Mouse (Mus musculus) small intestine, adult 2 months (tissue): ENCODE measurements at regions not wholly inside any gene's neighbourhood (a gene's known extent, or its start where the extent isn't known, plus 50 kb on each side); places are given as distances from the start of the nearest gene placed in this dataset.
"Not testable (repeated sequence)": the region's sequence is repeated elsewhere in the genome, so short reads cannot be mapped to it uniquely, and the experiment has no call there.

ENCODE experiments used
- H3K27ac ChIP-seq: fragments of 200-500 bp; 2 replicates; pipeline ENCODE4 v1.5.1; 2012; ENCODE audit warnings: low read depth, low read length, control low read depth, inconsistent platforms; ENCODE audit not compliant: insufficient read depth
- H3K27me3 ChIP-seq: fragments of 200-500 bp; 2 replicates; pipeline ENCODE4 v1.6.1; 2012; ENCODE audit warnings: mild to moderate bottlenecking, moderate library complexity, low read length, inconsistent platforms; ENCODE audit not compliant: control insufficient read depth, insufficient read depth
- H3K36me3 ChIP-seq: fragments of 200-500 bp; 2 replicates; pipeline ENCODE4 v1.6.1; 2012; ENCODE audit warnings: mild to moderate bottlenecking, low read length, control low read depth, inconsistent platforms; ENCODE audit not compliant: control insufficient read depth, insufficient read depth
- H3K4me1 ChIP-seq: fragments of 200-500 bp; 2 replicates; pipeline ENCODE4 v1.6.1; 2012; ENCODE audit warnings: low read length, inconsistent platforms, mixed read lengths; ENCODE audit not compliant: control insufficient read depth, insufficient read depth, insufficient read length
- H3K4me3 ChIP-seq: fragments of 200-500 bp; 2 replicates; pipeline ENCODE4 v1.5.1; 2012; ENCODE audit warnings: low read depth, mild to moderate bottlenecking, control low read depth, inconsistent platforms, low read length, moderate library complexity
- CTCF ChIP-seq: fragments of 200-500 bp; IDR thresholded peaks from 2 replicates; pipeline ENCODE4 v1.5.1; 2012; ENCODE audit warnings: low read depth, mild to moderate bottlenecking, control low read depth, inconsistent platforms, low read length, moderate library complexity, mixed read lengths; ENCODE audit not compliant: insufficient replicate concordance, insufficient read length; ENCODE audit errors: extremely low read depth
- POLR2A ChIP-seq: fragments of 200-500 bp; IDR thresholded peaks from 2 replicates; pipeline ENCODE4 v1.6.1; 2012; ENCODE audit warnings: low read depth, mild to moderate bottlenecking, control low read depth, inconsistent platforms, low read length, moderate library complexity
- WGBS: fragments of 180-500 bp; shearing (Covaris S2); methylation state at CpG from one replicate; pipeline ENCODE4 v1.1.7; 2018; 5-methylcytosine and 5-hydroxymethylcytosine counted together

DNA sequence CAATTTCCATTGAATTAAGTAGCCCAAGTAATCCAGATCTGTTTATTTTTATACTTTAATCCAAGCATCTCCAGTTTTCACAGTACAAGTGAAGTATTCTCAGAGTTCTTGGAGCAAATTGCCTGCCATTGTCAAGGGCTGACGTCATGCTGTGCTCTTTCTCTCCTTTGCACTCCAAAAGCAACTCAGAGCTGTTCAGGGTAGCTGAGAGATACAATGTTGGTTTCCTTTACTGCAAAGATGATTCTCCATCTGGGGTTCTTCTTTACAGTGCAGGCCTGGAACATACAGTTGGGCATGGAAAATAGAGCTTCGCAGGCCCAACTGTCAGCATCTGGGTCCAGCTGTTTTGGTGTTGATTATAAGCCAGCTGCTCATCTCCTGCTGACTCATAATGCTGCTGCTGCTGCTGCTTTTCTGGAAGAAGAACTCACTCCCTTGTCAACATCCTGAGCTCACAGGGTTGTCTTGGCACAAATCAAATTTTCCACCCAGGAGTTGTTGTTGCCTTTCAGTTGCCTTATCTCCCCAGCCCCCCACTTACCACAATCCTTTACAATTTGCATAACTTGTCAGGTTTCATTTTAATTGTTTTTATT lies 454.7 kb upstream of the Slc5a7 start:
- no peak for TF ChIP-seq CTCF
- TF ChIP-seq POLR2A = no peak

DNA sequence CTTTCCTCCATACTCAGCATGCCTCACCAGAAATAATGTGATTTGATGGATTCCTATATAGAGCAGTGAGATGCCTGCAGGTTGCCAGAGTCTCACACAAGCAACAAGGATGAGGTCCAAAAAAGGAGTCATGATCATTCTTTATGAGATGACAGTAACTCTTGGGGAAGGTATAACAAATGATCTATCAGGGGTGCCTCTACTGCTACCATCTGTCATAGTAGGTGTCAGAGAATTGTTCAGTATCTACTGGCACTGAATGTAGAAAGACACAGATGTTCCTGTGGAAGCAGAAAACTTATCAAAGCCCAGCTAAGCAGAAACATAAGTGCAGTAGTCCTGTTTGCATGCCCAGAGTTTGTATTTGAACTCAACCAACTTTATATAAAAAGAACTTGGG lies 454.1 kb upstream of the Slc5a7 start:
- Histone ChIP-seq H3K36me3 (no peaks in the 10 kb centered on the region), H3K4me1 (no peaks in the 10 kb centered on the region), H3K27ac (no peak overlapping the region), H3K27me3 (no peaks in the 10 kb centered on the region), H3K4me3 (no peak overlapping the region)
- TF ChIP-seq CTCF = no peak
- TF ChIP-seq POLR2A = no peak

More for the DNA sequence above, 454.7 kb upstream of the Slc5a7 start:
- Histone ChIP-seq H3K4me1 (no peaks in the 10 kb centered on the region), H3K27me3 (no peaks in the 10 kb centered on the region), H3K4me3 (no peak overlapping the region), H3K27ac (no peak overlapping the region), H3K36me3 (no peaks in the 10 kb centered on the region)
- WGBS = 53% methylated on average over 2 of the region's 2 CpGs

DNA sequence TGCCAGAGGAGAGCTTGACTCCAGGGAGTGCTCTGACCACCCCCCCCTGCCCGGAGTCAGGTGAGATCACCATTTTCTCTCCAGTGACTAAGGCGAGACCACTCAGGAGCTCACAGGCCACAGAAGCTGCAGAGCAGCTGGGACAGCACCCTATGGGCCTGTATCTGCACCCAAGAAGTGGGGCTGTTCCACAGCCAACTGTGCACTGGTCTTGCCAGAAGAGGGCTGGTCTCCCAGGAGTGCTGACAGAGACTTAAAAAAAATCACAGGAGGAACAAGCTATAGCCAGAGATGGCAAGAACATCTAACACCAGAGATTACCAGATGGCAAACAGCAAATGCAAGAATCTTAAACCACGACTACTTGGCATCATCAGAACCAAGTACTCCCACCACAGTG lies 437.0 kb upstream of the Slc5a7 start:
- no peak for TF ChIP-seq CTCF
- TF ChIP-seq POLR2A = no peak
- Histone ChIP-seq H3K4me3 (no peak overlapping the region), H3K27me3 (no peaks in the 10 kb centered on the region), H3K36me3 (no peaks in the 10 kb centered on the region), H3K27ac (no peak overlapping the region), H3K4me1 (no peaks in the 10 kb centered on the region)
- WGBS = 86% methylated on average over 3 of the region's 3 CpGs

DNA sequence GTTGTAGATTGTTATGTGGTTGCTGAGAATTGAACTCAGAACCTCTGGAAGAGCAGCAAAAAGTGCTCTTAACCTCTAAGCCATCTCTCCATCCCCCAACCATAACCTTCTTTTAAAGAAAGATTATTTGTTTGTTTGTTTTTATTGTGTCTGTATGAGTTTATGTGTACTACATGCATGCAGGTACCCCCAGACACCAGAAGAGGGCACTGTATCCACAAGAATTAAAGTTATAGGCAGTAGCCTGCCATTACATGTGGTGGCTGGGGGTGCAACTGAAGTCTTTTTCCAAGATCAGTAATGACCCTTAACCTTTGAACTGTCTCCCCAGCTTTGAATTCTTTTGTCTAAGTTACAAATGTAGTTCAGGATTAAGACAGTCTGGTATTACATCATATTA lies 428.8 kb upstream of the Slc5a7 start:
- TF ChIP-seq POLR2A = no peak

DNA sequence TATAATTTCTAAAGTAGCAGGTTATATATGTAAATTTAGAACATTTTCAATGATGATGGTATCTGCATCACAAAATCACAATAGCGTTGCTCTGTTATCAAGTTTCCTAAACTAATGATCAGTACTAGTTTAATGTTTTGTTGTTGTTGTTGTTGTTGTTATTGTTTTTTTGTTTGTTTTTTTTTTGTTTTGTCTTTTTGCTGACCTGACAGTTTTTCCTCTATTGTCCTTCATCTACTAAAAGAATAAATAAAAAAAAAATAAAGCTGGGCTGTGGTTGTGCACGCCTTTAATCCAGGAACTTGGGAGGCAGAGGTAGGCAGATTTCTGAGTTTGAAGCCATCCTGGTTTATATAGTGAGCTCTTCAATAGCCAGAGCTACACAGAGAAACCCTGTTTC lies 427.9 kb upstream of the Slc5a7 start:
- Histone ChIP-seq H3K4me3 (no peak overlapping the region), H3K36me3 (no peaks in the 10 kb centered on the region), H3K4me1 (no peaks in the 10 kb centered on the region), H3K27ac (no peak overlapping the region), H3K27me3 (no peaks in the 10 kb centered on the region)
- 94% methylated on average over 2 of the region's 2 CpGs for WGBS
- TF ChIP-seq CTCF = no peak

More for the DNA sequence above, 428.8 kb upstream of the Slc5a7 start:
- no peak overlapping the region for H3K27ac ChIP-seq
- no peak overlapping the region for H3K4me3 ChIP-seq
- no peaks in the 10 kb centered on the region for H3K27me3 ChIP-seq
- no peaks in the 10 kb centered on the region for H3K4me1 ChIP-seq
- no peaks in the 10 kb centered on the region for H3K36me3 ChIP-seq

DNA sequence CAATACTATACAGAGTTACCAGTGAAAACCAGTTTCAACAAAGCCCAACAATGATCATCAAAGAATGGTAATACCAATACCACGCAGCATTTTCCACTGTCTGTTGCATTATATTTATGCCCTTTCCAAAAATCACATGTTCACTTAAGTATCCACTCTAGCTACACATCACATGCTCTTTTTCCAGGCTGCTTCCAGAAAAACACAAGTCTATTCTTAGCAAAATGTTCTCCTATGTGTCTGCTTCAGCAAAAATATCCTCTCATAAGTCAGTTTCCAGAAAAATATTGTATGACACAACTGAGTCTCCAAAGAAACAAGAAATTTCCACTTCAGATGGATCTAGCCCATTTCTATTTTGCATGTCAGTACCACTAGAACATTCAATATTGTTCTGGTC lies 414.2 kb upstream of the Slc5a7 start:
- no peak for TF ChIP-seq POLR2A
- no peak for TF ChIP-seq CTCF
- WGBS = 79% methylated on average over 1 of the region's 1 CpGs
- H3K4me3 ChIP-seq = no peak overlapping the region
- H3K36me3 ChIP-seq = no peaks in the 10 kb centered on the region
- no peak overlapping the region for H3K27ac ChIP-seq
- no peaks in the 10 kb centered on the region for H3K4me1 ChIP-seq
- no peaks in the 10 kb centered on the region for H3K27me3 ChIP-seq

DNA sequence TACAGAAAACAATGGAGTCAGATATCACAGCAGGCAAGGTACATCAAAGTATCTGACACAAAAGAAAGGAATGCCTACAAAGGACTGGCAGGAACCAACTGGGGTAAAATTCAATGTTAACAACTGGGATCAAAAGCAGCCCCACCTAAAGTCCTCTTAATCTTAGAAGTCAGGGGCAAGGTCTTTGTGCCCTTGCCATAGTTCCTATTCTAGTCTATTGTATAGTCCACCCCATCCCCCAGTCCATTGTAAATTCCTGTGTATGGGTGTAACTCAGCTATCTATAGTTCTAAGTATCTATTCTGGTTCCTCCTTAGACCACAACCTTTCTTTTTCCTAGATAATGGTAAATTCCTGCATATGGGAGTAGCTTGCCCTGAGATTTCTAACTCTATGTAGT lies 409.0 kb upstream of the Slc5a7 start:
- H3K27me3 ChIP-seq, H3K27ac ChIP-seq, H3K4me1 ChIP-seq, H3K36me3 ChIP-seq, H3K4me3 ChIP-seq: not testable (repeated sequence)
